Mouse (Mus musculus): ENCODE results near the gene Ddx46.

DNA sequence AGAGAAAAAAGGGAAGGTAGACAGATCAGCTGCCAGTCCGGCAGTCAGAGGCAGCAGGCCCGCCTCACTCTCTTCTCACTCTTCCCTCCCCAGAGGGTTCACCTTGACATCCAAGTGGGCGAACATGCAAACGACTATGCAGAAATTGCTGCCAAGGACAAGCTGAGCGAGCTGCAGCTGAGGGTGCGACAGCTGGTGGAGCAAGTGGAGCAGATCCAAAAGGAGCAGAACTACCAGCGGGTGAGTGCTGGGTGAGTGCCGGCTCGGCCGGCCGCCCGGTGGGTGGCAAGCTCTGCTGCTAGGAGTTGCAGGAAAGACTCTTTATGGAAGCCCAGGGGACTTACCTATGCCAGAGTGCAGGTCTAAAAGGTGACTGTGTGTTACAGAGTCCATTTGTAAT is 39.5 kb upstream of the Ddx46 start:
- TF ChIP-seq CTCF (IDR thresholded peaks at IDR 0.05; ENCODE audit: control insufficient read depth, insufficient read depth, insufficient read length) (no peak), FOSL1 (IDR thresholded peaks at IDR 0.05; ENCODE audit: insufficient read depth, low read length, poor library complexity, severe bottlenecking) (no peak), MYOG (IDR thresholded peaks at IDR 0.05; ENCODE audit: control insufficient read depth, extremely low read depth, insufficient read length) (no peak), USF1 (IDR thresholded peaks at IDR 0.05; ENCODE audit: low read depth) (no peak), MAX (IDR thresholded peaks at IDR 0.05) (no peak)
